Mouse (Mus musculus): ENCODE measurements around the gene Wnt5b.

The Wnt5b gene

DNA sequence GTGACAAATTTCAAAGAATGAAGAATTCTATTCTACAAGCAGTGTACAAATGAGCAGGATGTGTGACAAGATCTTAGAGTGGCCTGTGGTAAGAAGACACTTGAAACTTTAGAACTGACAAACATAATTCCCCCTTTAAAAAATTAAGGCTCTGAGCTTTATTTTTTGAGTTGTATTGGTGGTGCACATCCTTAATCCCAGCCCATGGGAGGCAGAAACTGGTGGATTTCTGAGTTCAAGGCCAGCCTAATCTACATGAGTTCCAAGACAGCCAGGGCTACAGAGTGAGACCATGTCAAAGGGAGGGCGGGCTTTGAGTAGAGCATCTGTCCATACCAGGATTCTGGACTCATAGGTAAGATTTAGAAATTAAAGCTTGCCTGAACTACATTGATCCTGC, 157.3 kb downstream of the Wnt5b start:
- no peak for DNase-seq (ENCODE audit: low spot score)

DNA sequence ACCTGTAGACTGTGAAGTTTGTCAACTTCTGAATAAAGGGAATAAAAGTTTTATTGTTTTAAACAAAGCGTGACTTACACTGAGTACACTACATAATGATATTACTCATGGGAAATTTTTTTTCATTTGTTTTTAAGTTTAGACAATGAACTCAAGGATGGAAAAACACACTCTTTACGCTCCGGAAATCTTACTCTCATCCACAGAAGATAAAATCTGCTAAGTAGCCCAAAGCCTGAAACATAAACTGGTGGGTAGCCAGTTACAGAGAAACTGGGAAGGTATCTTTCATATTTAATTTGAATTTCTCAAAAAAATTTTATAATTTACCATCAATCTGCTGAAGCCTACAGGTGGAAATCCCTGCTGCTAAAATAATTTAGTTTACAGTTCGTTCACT, 157.7 kb downstream of the Wnt5b start:
- no peak for DNase-seq (ENCODE audit: low spot score)

DNA sequence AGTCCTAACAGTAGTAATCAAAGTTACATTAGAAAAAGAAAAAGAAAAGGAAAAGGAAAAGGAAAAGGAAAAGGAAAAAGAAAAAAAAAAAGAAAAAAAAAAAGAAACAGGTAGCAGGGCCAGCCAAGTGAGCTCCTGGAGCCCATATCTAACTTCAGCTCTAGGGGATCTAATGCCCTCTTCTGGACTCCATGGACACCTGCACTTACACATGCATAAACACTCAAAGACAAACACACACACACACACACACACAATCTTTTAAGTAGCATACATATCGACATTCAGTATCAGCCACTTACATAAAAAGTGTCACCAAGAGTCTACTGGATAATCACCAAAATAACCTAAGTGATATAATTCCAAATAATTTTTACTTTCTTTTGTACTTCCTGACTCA, 158.5 kb downstream of the Wnt5b start:
- DNase-seq (ENCODE audit: low spot score): no peak
